Mouse (Mus musculus) small intestine, adult 2 months (tissue): ENCODE results near the gene Ugp2. TPM values are rescaled to one million over a fixed set of nuclear protein-coding genes. Genes with fewer than 3 reads are reported as not detected.

Experiments used
- H3K27ac ChIP-seq: fragments of 200-500 bp; 2 replicates; pipeline ENCODE4 v1.5.1; 2012; ENCODE audit warnings: low read depth, low read length, control low read depth, inconsistent platforms; ENCODE audit not compliant: insufficient read depth
- H3K27me3 ChIP-seq: fragments of 200-500 bp; 2 replicates; pipeline ENCODE4 v1.6.1; 2012; ENCODE audit warnings: mild to moderate bottlenecking, moderate library complexity, low read length, inconsistent platforms; ENCODE audit not compliant: control insufficient read depth, insufficient read depth
- H3K36me3 ChIP-seq: fragments of 200-500 bp; 2 replicates; pipeline ENCODE4 v1.6.1; 2012; ENCODE audit warnings: mild to moderate bottlenecking, low read length, control low read depth, inconsistent platforms; ENCODE audit not compliant: control insufficient read depth, insufficient read depth
- H3K4me1 ChIP-seq: fragments of 200-500 bp; 2 replicates; pipeline ENCODE4 v1.6.1; 2012; ENCODE audit warnings: low read length, inconsistent platforms, mixed read lengths; ENCODE audit not compliant: control insufficient read depth, insufficient read depth, insufficient read length
- H3K4me3 ChIP-seq: fragments of 200-500 bp; 2 replicates; pipeline ENCODE4 v1.5.1; 2012; ENCODE audit warnings: low read depth, mild to moderate bottlenecking, control low read depth, inconsistent platforms, low read length, moderate library complexity
- CTCF ChIP-seq: fragments of 200-500 bp; IDR thresholded peaks from 2 replicates; pipeline ENCODE4 v1.5.1; 2012; ENCODE audit warnings: low read depth, mild to moderate bottlenecking, control low read depth, inconsistent platforms, low read length, moderate library complexity, mixed read lengths; ENCODE audit not compliant: insufficient replicate concordance, insufficient read length; ENCODE audit errors: extremely low read depth
- POLR2A ChIP-seq: fragments of 200-500 bp; IDR thresholded peaks from 2 replicates; pipeline ENCODE4 v1.6.1; 2012; ENCODE audit warnings: low read depth, mild to moderate bottlenecking, control low read depth, inconsistent platforms, low read length, moderate library complexity
- WGBS: fragments of 180-500 bp; shearing (Covaris S2); methylation state at CpG from one replicate; pipeline ENCODE4 v1.1.7; 2018; 5-methylcytosine and 5-hydroxymethylcytosine counted together
- polyA plus RNA-seq: library from polyadenylated mRNA; depleted of rRNA; stranded (reverse); fragments of >200 nt; gene quantifications from 2 replicates; pipeline ENCODE4 v1.2.3, GENCODE M21; 2012

Gene Ugp2
- polyA plus RNA-seq, 1 experiment, result 1.9 TPM

GRCm38 (mm10) chr11:21332639-21333295, 38.2 kb downstream of the Ugp2 start:
- 84% methylated on average over 5 of the region's 5 CpGs for WGBS
- peaks cover 36% of the 10 kb centered on the region for H3K36me3 ChIP-seq

GRCm38 (mm10) chr11:21328141-21328540, 42.9 kb downstream of the Ugp2 start:
- H3K27me3 ChIP-seq, result no peaks in the 10 kb centered on the region
- no peak overlapping the region for H3K27ac ChIP-seq
- H3K36me3 ChIP-seq, result peaks cover 52% of the 10 kb centered on the region
- 87% methylated on average over 5 of the region's 5 CpGs for WGBS
- H3K4me3 ChIP-seq, result no peak overlapping the region
- H3K4me1 ChIP-seq, result no peaks in the 10 kb centered on the region
- no peak for TF ChIP-seq POLR2A
- no peak for TF ChIP-seq CTCF

More at GRCm38 (mm10) chr11:21332639-21333295, 38.2 kb downstream of the Ugp2 start:
- peak overlapping the region; percentile 23; the same call in 1 of the 2 replicates for H3K27ac ChIP-seq
- no peaks in the 10 kb centered on the region for H3K4me1 ChIP-seq
- H3K27me3 ChIP-seq, result no peaks in the 10 kb centered on the region
- TF ChIP-seq CTCF (no peak), POLR2A (no peak)
- no peak overlapping the region for H3K4me3 ChIP-seq

- WGBS, result 95% methylated on average over 5 of the region's 5 CpGs
- Histone ChIP-seq H3K27me3 (no peaks in the 10 kb centered on the region), H3K4me3 (no peak overlapping the region), H3K4me1 (no peaks in the 10 kb centered on the region), H3K27ac (no peak overlapping the region), H3K36me3 (peaks cover 50% of the 10 kb centered on the region)
- TF ChIP-seq POLR2A (no peak), CTCF (no peak)
Observed at GRCm38 (mm10) chr11:21327486-21327885, 43.5 kb downstream of the Ugp2 start.

- Histone ChIP-seq H3K4me1 (no peaks in the 10 kb centered on the region), H3K27ac (no peak overlapping the region), H3K36me3 (peaks cover 53% of the 10 kb centered on the region), H3K27me3 (no peaks in the 10 kb centered on the region), H3K4me3 (no peak overlapping the region)
- TF ChIP-seq CTCF, result no peak
- TF ChIP-seq POLR2A, result no peak
- 77% methylated on average over 2 of the region's 2 CpGs for WGBS
Observed at GRCm38 (mm10) chr11:21326770-21327169, 44.2 kb downstream of the Ugp2 start.

- no peak overlapping the region for H3K4me3 ChIP-seq
- peaks cover 51% of the 10 kb centered on the region for H3K36me3 ChIP-seq
- no peak overlapping the region for H3K27ac ChIP-seq
- H3K4me1 ChIP-seq, result no peaks in the 10 kb centered on the region
- TF ChIP-seq POLR2A, result no peak
- no peak for TF ChIP-seq CTCF
- 54% methylated on average over 5 of the region's 5 CpGs for WGBS
- H3K27me3 ChIP-seq, result no peaks in the 10 kb centered on the region
Observed at GRCm38 (mm10) chr11:21325781-21326180, 45.2 kb downstream of the Ugp2 start.

- 86% methylated on average over 3 of the region's 3 CpGs for WGBS
- Histone ChIP-seq H3K27me3 (no peaks in the 10 kb centered on the region), H3K4me1 (no peaks in the 10 kb centered on the region), H3K27ac (no peak overlapping the region), H3K4me3 (no peak overlapping the region), H3K36me3 (peaks cover 35% of the 10 kb centered on the region)
- TF ChIP-seq CTCF (no peak), POLR2A (no peak)
Observed at GRCm38 (mm10) chr11:21322349-21322748, 48.7 kb downstream of the Ugp2 start.

- H3K27ac ChIP-seq, result no peak overlapping the region
- peaks cover 38% of the 10 kb centered on the region for H3K36me3 ChIP-seq
- 67% methylated on average over 3 of the region's 3 CpGs for WGBS
- H3K27me3 ChIP-seq, result no peaks in the 10 kb centered on the region
- TF ChIP-seq CTCF (no peak), POLR2A (no peak)
- no peaks in the 10 kb centered on the region for H3K4me1 ChIP-seq
- no peak overlapping the region for H3K4me3 ChIP-seq
Observed at GRCm38 (mm10) chr11:21321577-21321976, 49.4 kb downstream of the Ugp2 start.
